Mouse (Mus musculus): ENCODE results near the gene Zfhx3. TPM values are rescaled to one million over a fixed set of nuclear protein-coding genes. Genes with fewer than 3 reads are reported as not detected.
A peak's percentile ranks its signal among the peaks of the same experiment; 100 is the strongest.

The Zfhx3 gene
- polyA plus RNA-seq, 2 experiments, result 0.25 to 0.65 TPM

GRCm38 (mm10) chr8:108709928-108710606 lies 767.6 kb downstream of the Zfhx3 start:
- H3K36me3 ChIP-seq (replicated peaks; ENCODE audit: control insufficient read depth, insufficient read depth, low read depth), result no peaks in the 10 kb centered on the region
- ATAC-seq (ENCODE audit: insufficient read depth) (no peak), DNase-seq (ENCODE audit: low read depth in 3 of 3, low spot score in 3 of 3) (no peak)
- TF ChIP-seq CTCF (IDR thresholded peaks at IDR 0.05; ENCODE audit: low read depth) (no peak), EP300 (IDR thresholded peaks at IDR 0.05; ENCODE audit: low read depth) (no peak)
- H3K4me1 ChIP-seq (replicated peaks; ENCODE audit: control insufficient read depth in 2 of 2, insufficient read depth in 2 of 2, low read length in 1 of 2), result peaks cover 0 to 11% of the 10 kb centered on the region in 2 experiments; a peak in 3 of 4 replicates
- H3K4me2 ChIP-seq (ENCODE audit: low read depth), result no peak overlapping the region
- no peaks in the 10 kb centered on the region for H3K9me3 ChIP-seq (ENCODE audit: control insufficient read depth, low read length)
- H3K27ac ChIP-seq, result no peak overlapping the region
- H3K27me3 ChIP-seq (ENCODE audit: control insufficient read depth, insufficient read depth, low read length), result peaks cover 37% of the 10 kb centered on the region
- WGBS (ENCODE audit: insufficient replicate concordance), result 46% methylated on average over 13 of the region's 13 CpGs
- no peak overlapping the region for H3K9ac ChIP-seq (replicated peaks)
- H3K4me3 ChIP-seq (ENCODE audit: insufficient read depth in 1 of 2, low read depth in 2 of 2, low read length in 2 of 2), result no peak overlapping the region

DNA sequence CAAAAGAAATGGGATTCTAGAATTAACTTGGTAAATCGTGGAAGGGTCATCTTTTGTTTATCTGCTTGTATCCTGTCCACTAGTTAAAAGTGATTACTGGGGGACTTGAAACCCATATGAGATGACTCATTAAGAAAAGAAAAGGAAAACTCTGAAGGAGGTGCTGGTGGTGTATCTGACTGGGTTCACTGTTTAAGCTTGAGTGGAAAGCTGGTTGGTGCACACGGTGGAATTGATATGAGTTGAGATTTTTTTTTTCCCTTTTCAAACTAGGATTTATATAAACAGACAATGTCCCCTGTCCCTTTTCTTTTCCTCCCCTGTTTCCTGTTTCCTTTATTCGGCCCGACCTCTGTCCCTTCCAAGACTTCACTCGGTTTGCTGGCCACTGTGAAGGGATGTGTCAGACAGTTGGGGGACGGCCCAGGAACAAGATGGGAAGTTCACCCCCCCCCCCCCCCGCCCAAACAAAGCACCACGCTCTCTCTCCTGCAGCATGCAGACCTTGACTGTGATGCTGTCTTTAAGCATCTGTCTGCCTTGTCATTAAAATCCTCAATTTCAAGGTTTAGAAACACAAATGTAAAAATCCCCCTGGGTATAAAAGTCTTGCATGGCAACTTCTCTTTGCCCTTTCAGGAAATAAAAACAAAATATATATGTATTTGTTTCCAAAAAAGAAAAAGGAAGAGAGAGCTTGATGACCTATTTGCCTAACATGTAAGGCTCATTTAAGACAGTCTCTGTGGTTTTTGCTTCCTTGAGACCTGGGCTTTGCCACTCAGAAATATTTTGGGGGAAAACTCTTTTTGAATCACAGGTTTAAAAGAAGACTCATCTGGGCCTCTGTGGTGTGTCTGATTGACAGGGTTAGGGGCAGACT lies 768.4 kb downstream of the Zfhx3 start:
- no peak overlapping the region for H3K9ac ChIP-seq (replicated peaks)
- H3K4me2 ChIP-seq (ENCODE audit: low read depth), result no peak overlapping the region
- WGBS (ENCODE audit: insufficient replicate concordance), result 19% methylated on average over 8 of the region's 8 CpGs
- H3K4me1 ChIP-seq (replicated peaks; ENCODE audit: control insufficient read depth in 2 of 2, insufficient read depth in 2 of 2, low read length in 1 of 2), result peaks cover 0 to 11% of the 10 kb centered on the region in 2 experiments; a peak in 3 of 4 replicates
- H3K4me3 ChIP-seq (ENCODE audit: insufficient read depth in 1 of 2, low read depth in 2 of 2, low read length in 2 of 2), result no peak overlapping the region
- peaks cover 37% of the 10 kb centered on the region for H3K27me3 ChIP-seq (ENCODE audit: control insufficient read depth, insufficient read depth, low read length)
- no peaks in the 10 kb centered on the region for H3K36me3 ChIP-seq (replicated peaks; ENCODE audit: control insufficient read depth, insufficient read depth, low read depth)
- TF ChIP-seq CTCF (IDR thresholded peaks at IDR 0.05; ENCODE audit: low read depth) (no peak), EP300 (IDR thresholded peaks at IDR 0.05; ENCODE audit: low read depth) (no peak)
- ATAC-seq (ENCODE audit: insufficient read depth) (no peak), DNase-seq (ENCODE audit: low read depth in 3 of 3, low spot score in 3 of 3) (no peak)
- H3K9me3 ChIP-seq (ENCODE audit: control insufficient read depth, low read length), result no peaks in the 10 kb centered on the region
- no peak overlapping the region for H3K27ac ChIP-seq

- no peaks in the 10 kb centered on the region for H3K9me3 ChIP-seq (ENCODE audit: control insufficient read depth, low read length)
- H3K4me3 ChIP-seq (ENCODE audit: insufficient read depth in 1 of 2, low read depth in 2 of 2, low read length in 2 of 2), result no peak overlapping the region
- WGBS (ENCODE audit: insufficient replicate concordance), result 46% methylated on average over 5 of the region's 5 CpGs
- H3K4me1 ChIP-seq (replicated peaks; ENCODE audit: control insufficient read depth in 2 of 2, insufficient read depth in 2 of 2, low read length in 1 of 2), result peaks cover 0 to 12% of the 10 kb centered on the region in 2 experiments; a peak in 3 of 4 replicates
- TF ChIP-seq EP300 (IDR thresholded peaks at IDR 0.05; ENCODE audit: low read depth), result no peak
- TF ChIP-seq CTCF (IDR thresholded peaks at IDR 0.05; ENCODE audit: low read depth), result no peak
- H3K27me3 ChIP-seq (ENCODE audit: control insufficient read depth, insufficient read depth, low read length), result peaks cover 38% of the 10 kb centered on the region
- DNase-seq (ENCODE audit: low read depth in 3 of 3, low spot score in 3 of 3) (no peak), ATAC-seq (ENCODE audit: insufficient read depth) (no peak)
- H3K9ac ChIP-seq (replicated peaks), result no peak overlapping the region
- no peak overlapping the region for H3K4me2 ChIP-seq (ENCODE audit: low read depth)
- H3K27ac ChIP-seq, result no peak overlapping the region
- H3K36me3 ChIP-seq (replicated peaks; ENCODE audit: control insufficient read depth, insufficient read depth, low read depth), result no peaks in the 10 kb centered on the region
These were observed 769.0 kb downstream of the Zfhx3 start for GRCm38 (mm10) chr8:108711490-108711793.

DNA sequence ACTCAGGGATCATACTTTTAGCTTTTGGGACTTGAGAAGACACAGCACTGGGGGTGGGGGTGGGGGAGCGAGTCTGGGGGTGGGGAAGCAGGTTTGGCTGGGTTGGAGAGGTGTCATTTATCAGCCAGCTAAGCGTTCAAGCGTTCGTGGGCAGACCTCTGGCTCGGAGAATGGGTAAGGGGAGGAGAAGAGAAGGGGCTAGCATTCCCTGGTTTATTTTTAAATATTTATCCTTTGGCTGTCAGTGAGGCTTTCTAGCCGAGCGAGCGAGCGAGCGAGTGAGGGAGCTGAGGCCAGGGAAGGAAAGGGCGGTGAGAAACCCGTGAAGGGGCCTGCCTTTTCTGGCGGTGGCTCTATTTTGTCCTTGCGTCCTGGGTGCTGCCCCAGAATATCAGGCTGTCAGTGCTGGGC lies 769.6 kb downstream of the Zfhx3 start:
- Histone ChIP-seq H3K9me3 (ENCODE audit: control insufficient read depth, low read length) (no peaks in the 10 kb centered on the region), H3K36me3 (replicated peaks; ENCODE audit: control insufficient read depth, insufficient read depth, low read depth) (no peaks in the 10 kb centered on the region), H3K27ac (no peak overlapping the region), H3K4me1 (replicated peaks; ENCODE audit: control insufficient read depth in 2 of 2, insufficient read depth in 2 of 2, low read length in 1 of 2) (peaks cover 0 to 11% of the 10 kb centered on the region in 2 experiments; a peak in 3 of 4 replicates), H3K4me3 (ENCODE audit: insufficient read depth in 1 of 2, low read depth in 2 of 2, low read length in 2 of 2) (no peak overlapping the region), H3K27me3 (ENCODE audit: control insufficient read depth, insufficient read depth, low read length) (peaks cover 32% of the 10 kb centered on the region), H3K4me2 (ENCODE audit: low read depth) (peak overlapping the region; percentile 26; the same call in 1 of the 2 replicates), H3K9ac (replicated peaks) (no peak overlapping the region)
- WGBS (ENCODE audit: insufficient replicate concordance), result 52% methylated on average over 14 of the region's 14 CpGs
- no peak for DNase-seq (ENCODE audit: low read depth in 3 of 3, low spot score in 3 of 3)
- ATAC-seq (ENCODE audit: insufficient read depth), result no peak
- TF ChIP-seq CTCF (IDR thresholded peaks at IDR 0.05; ENCODE audit: low read depth), result no peak

GRCm38 (mm10) chr8:108712607-108713006 lies 770.2 kb downstream of the Zfhx3 start:
- H3K27ac ChIP-seq, result no peak overlapping the region
- TF ChIP-seq CTCF (IDR thresholded peaks at IDR 0.05; ENCODE audit: low read depth) (no peak), EP300 (IDR thresholded peaks at IDR 0.05; ENCODE audit: low read depth) (no peak)
- H3K4me1 ChIP-seq (replicated peaks; ENCODE audit: control insufficient read depth in 2 of 2, insufficient read depth in 2 of 2, low read length in 1 of 2), result peaks cover 0 to 8% of the 10 kb centered on the region in 2 experiments; a peak in 3 of 4 replicates
- WGBS (ENCODE audit: insufficient replicate concordance), result 35% methylated on average over 4 of the region's 4 CpGs
- no peaks in the 10 kb centered on the region for H3K36me3 ChIP-seq (replicated peaks; ENCODE audit: control insufficient read depth, insufficient read depth, low read depth)
- H3K27me3 ChIP-seq (ENCODE audit: control insufficient read depth, insufficient read depth, low read length), result peaks cover 32% of the 10 kb centered on the region
- H3K9ac ChIP-seq (replicated peaks), result no peak overlapping the region
- H3K9me3 ChIP-seq (ENCODE audit: control insufficient read depth, low read length), result no peaks in the 10 kb centered on the region
- DNase-seq (ENCODE audit: low read depth in 3 of 3, low spot score in 3 of 3) (no peak), ATAC-seq (ENCODE audit: insufficient read depth) (no peak)
- no peak overlapping the region for H3K4me2 ChIP-seq (ENCODE audit: low read depth)
- H3K4me3 ChIP-seq (ENCODE audit: insufficient read depth in 1 of 2, low read depth in 2 of 2, low read length in 2 of 2), result no peak overlapping the region

Measured in liver, embryonic 14.5 days (tissue).